Mouse (Mus musculus): ENCODE results near the gene Pibf1.

GRCm38 (mm10) chr14:99146841-99147240, 47.6 kb downstream of the Pibf1 start:
- TF ChIP-seq TAL1 (IDR thresholded peaks at IDR 0.05; ENCODE audit: low read length) (no peak), GATA1 (IDR thresholded peaks at IDR 0.05; ENCODE audit: low read length) (no peak)

Measured in erythroblast, embryonic 14.5 days (primary cell).